Mouse (Mus musculus): ENCODE measurements around the gene 6820408C15Rik.

DNA sequence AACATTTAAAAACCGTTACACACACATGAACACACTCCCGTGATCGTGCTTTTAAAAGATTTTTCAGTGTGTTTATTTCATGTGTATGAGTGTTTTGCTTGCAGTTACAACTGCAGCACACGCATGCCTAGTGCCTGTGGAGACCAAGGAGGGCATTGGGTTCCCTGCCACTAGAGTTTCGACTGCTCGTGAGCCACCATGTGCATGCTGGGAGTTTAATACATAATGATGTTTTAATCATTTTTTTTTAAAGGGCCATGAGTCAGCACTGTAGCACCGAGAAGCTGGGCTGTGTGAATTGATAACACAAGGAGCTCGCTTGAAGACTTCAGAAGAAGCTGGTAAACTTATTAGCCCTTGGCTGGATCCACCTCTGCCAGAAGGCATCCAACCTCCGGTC is 41.8 kb upstream of the 6820408C15Rik start:
- TF ChIP-seq CTCF (IDR thresholded peaks at IDR 0.05; ENCODE audit: low read depth, low read length) = no peak
- no peak for TF ChIP-seq POLR2A (IDR thresholded peaks at IDR 0.05; ENCODE audit: borderline replicate concordance, low read depth, low read length)
